Mouse (Mus musculus) urinary bladder, postnatal 36 days (tissue): ENCODE measurements at regions not wholly inside any gene's neighbourhood (a gene's known extent, or its start where the extent isn't known, plus 50 kb on each side); places are given as distances from the start of the nearest gene placed in this dataset.

Source experiments
- DNase-seq, 2 experiments: peaks; one replicate each; pipeline ENCODE4 v3.0.0; 2022; ENCODE audit warnings: low spot score in 2 of 2, mixed read lengths in 1 of 2

GRCm38 (mm10) chr4:125882531-125882930 lies 141.8 kb upstream of the Csf3r start:
- no peak for DNase-seq

- no peak for DNase-seq
These were observed 133.8 kb upstream of the Csf3r start for GRCm38 (mm10) chr4:125890510-125890909.

GRCm38 (mm10) chr4:125893139-125893538 lies 131.2 kb upstream of the Csf3r start:
- DNase-seq, result no peak

- DNase-seq, result no peak
These were observed 126.6 kb upstream of the Csf3r start for GRCm38 (mm10) chr4:125897707-125898106.

GRCm38 (mm10) chr4:125898631-125899348 lies 125.6 kb upstream of the Csf3r start:
- DNase-seq, result no peak

GRCm38 (mm10) chr4:125901546-125902276 lies 122.6 kb upstream of the Csf3r start:
- no peak for DNase-seq

- DNase-seq, result no peak
These were observed 118.1 kb upstream of the Csf3r start for GRCm38 (mm10) chr4:125906296-125906695.

GRCm38 (mm10) chr4:125908901-125909300 lies 115.4 kb upstream of the Csf3r start:
- no peak for DNase-seq

GRCm38 (mm10) chr4:125911541-125912270 lies 112.6 kb upstream of the Csf3r start:
- DNase-seq, result no peak

- peak; percentile 16 to 35 for DNase-seq
These were observed 111.8 kb upstream of the Csf3r start for GRCm38 (mm10) chr4:125912444-125913049.

- DNase-seq, result no peak
These were observed 109.2 kb upstream of the Csf3r start for GRCm38 (mm10) chr4:125915166-125915565.

GRCm38 (mm10) chr4:125917210-125917609 lies 107.1 kb upstream of the Csf3r start:
- no peak for DNase-seq

- DNase-seq, result peak in 1 of 2 experiments; percentile 23
These were observed 102.6 kb upstream of the Csf3r start for GRCm38 (mm10) chr4:125921550-125922316.

- no peak for DNase-seq
These were observed 102.0 kb upstream of the Csf3r start for GRCm38 (mm10) chr4:125922317-125922878.

GRCm38 (mm10) chr4:125923225-125923624 lies 101.1 kb upstream of the Csf3r start:
- no peak for DNase-seq

- DNase-seq, result peak in 1 of 2 experiments; percentile 10
These were observed 96.2 kb upstream of the Csf3r start for GRCm38 (mm10) chr4:125928196-125928595.

GRCm38 (mm10) chr4:125929122-125929772 lies 95.1 kb upstream of the Csf3r start:
- DNase-seq, result no peak

- no peak for DNase-seq
These were observed 93.6 kb upstream of the Csf3r start for GRCm38 (mm10) chr4:125930764-125931163.

- DNase-seq, result no peak
These were observed 93.0 kb upstream of the Csf3r start for GRCm38 (mm10) chr4:125931321-125931720.

GRCm38 (mm10) chr4:125932036-125932756 lies 92.2 kb upstream of the Csf3r start:
- no peak for DNase-seq
